Mouse (Mus musculus): ENCODE results near the gene Ctc1. TPM values are rescaled to one million over a fixed set of nuclear protein-coding genes. Genes with fewer than 3 reads are reported as not detected.

Ctc1 gene
- polyA plus RNA-seq, 1 experiment = 43.2 TPM

- TF ChIP-seq POLR2A (IDR thresholded peaks at IDR 0.05; ENCODE audit: low read depth, low read length) (no peak), CTCF (IDR thresholded peaks at IDR 0.05; ENCODE audit: borderline replicate concordance, insufficient read depth, low read length) (no peak)
- no peaks in the 10 kb centered on the region for H3K4me1 ChIP-seq (ENCODE audit: control insufficient read depth, insufficient read depth, low read length)
- no peak overlapping the region for H3K4me3 ChIP-seq (ENCODE audit: insufficient read depth, low read length)
- H3K27ac ChIP-seq (ENCODE audit: insufficient read depth, low read length) = no peak overlapping the region
These were observed 10.9 kb downstream of the Ctc1 start for GRCm38 (mm10) chr11:69026562-69026961.

- H3K4me3 ChIP-seq (ENCODE audit: insufficient read depth, low read length) = no peak overlapping the region
- H3K27ac ChIP-seq (ENCODE audit: insufficient read depth, low read length) = no peak overlapping the region
- no peaks in the 10 kb centered on the region for H3K4me1 ChIP-seq (ENCODE audit: control insufficient read depth, insufficient read depth, low read length)
- no peak for TF ChIP-seq POLR2A (IDR thresholded peaks at IDR 0.05; ENCODE audit: low read depth, low read length)
- TF ChIP-seq CTCF (IDR thresholded peaks at IDR 0.05; ENCODE audit: borderline replicate concordance, insufficient read depth, low read length) = no peak
These were observed 13.1 kb downstream of the Ctc1 start for GRCm38 (mm10) chr11:69028805-69029204.

DNA sequence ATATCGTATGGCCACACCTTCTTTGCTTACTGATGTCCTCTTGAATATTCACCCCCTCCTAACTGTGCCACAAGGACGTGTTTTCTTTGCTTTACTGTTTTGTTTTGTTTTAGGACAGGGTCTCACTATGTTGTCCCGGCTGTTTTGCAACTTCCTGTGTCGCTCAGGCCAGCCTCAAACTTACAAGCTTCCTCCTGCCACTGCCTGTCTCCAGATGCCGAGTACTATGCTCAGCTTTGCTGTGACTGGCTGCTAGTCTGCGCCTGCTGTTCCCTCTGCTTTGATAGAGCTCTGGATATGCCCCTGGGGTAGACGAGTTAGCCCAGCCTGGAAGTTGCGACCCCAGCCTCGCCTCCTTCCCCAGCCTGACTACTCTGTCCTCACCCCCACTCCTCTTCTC, 17.8 kb downstream of the Ctc1 start:
- H3K27ac ChIP-seq (ENCODE audit: insufficient read depth, low read length) = no peak overlapping the region
- H3K4me3 ChIP-seq (ENCODE audit: insufficient read depth, low read length) = no peak overlapping the region
- peaks cover 4% of the 10 kb centered on the region for H3K4me1 ChIP-seq (ENCODE audit: control insufficient read depth, insufficient read depth, low read length)
- TF ChIP-seq POLR2A (IDR thresholded peaks at IDR 0.05; ENCODE audit: low read depth, low read length) (no peak), CTCF (IDR thresholded peaks at IDR 0.05; ENCODE audit: borderline replicate concordance, insufficient read depth, low read length) (no peak)

GRCm38 (mm10) chr11:69034585-69034984, 18.9 kb downstream of the Ctc1 start:
- peaks cover 10% of the 10 kb centered on the region for H3K4me1 ChIP-seq (ENCODE audit: control insufficient read depth, insufficient read depth, low read length)
- no peak overlapping the region for H3K4me3 ChIP-seq (ENCODE audit: insufficient read depth, low read length)
- H3K27ac ChIP-seq (ENCODE audit: insufficient read depth, low read length) = no peak overlapping the region
- no peak for TF ChIP-seq POLR2A (IDR thresholded peaks at IDR 0.05; ENCODE audit: low read depth, low read length)
- no peak for TF ChIP-seq CTCF (IDR thresholded peaks at IDR 0.05; ENCODE audit: borderline replicate concordance, insufficient read depth, low read length)

DNA sequence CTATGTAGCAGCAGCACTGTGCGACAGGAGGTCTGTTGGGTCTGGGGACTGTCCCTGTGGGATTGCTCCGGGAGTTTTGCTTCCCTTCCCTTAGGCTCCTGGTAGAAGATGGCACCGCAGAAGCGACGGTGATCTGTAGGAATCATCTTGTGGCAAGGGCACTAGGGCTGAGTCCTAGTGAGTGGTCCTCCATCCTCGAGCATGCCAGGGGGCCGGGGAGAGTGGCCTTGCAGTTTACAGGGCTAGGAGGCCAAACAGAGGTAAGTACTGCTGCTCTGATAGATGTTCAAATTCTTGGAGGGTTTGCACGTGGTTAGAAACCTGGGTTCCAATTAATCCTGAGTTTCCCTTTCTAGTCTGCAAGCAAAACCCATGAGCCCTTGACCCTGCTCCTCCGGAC, 19.7 kb downstream of the Ctc1 start:
- Histone ChIP-seq H3K4me3 (ENCODE audit: insufficient read depth, low read length) (no peak overlapping the region), H3K4me1 (ENCODE audit: control insufficient read depth, insufficient read depth, low read length) (peaks cover 10% of the 10 kb centered on the region), H3K27ac (ENCODE audit: insufficient read depth, low read length) (no peak overlapping the region)
- TF ChIP-seq POLR2A (IDR thresholded peaks at IDR 0.05; ENCODE audit: low read depth, low read length) = no peak
- no peak for TF ChIP-seq CTCF (IDR thresholded peaks at IDR 0.05; ENCODE audit: borderline replicate concordance, insufficient read depth, low read length)

GRCm38 (mm10) chr11:69035849-69036248, 20.1 kb downstream of the Ctc1 start:
- Histone ChIP-seq H3K27ac (ENCODE audit: insufficient read depth, low read length) (no peak overlapping the region), H3K4me3 (ENCODE audit: insufficient read depth, low read length) (no peak overlapping the region), H3K4me1 (ENCODE audit: control insufficient read depth, insufficient read depth, low read length) (peaks cover 10% of the 10 kb centered on the region)
- TF ChIP-seq CTCF (IDR thresholded peaks at IDR 0.05; ENCODE audit: borderline replicate concordance, insufficient read depth, low read length) (peak; percentile 75; the same call in 1 of the 2 replicates), POLR2A (IDR thresholded peaks at IDR 0.05; ENCODE audit: low read depth, low read length) (no peak)

DNA sequence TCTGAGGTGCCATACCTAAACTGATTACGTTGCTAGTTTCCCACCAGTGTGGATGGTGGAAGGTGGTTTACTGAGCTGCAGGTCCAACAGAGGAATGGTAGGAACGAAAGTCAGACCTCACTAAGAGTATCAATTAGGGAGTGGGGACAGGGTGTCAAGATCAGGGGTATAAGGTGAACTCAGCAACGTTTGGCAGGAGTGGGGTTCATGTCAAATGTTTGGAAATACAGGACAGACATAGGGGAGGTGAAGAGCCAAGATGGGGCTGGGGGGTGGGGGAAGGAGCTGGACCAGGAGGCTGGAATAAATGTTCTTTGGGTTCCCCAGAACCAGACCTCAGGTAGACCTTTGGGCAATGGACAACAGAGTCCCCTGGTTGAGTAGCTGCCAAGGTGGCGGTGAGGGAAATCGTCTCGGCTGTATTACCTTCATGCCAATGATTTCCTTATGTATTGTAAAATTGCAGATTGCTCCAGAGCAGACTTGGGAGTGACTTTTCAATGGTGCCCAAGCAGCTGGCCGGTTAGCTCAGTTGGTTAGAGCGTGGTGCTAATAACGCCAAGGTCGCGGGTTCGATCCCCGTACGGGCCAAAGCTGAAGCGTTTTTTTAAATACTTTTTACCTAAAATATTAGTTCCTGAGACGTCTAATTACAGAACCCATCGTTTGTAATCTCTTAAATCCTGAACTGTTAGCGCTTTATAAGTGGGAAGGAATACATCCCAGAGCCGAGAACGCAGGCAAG, 20.9 kb downstream of the Ctc1 start:
- TF ChIP-seq POLR2A (IDR thresholded peaks at IDR 0.05; ENCODE audit: low read depth, low read length) (peak; percentile 77), CTCF (IDR thresholded peaks at IDR 0.05; ENCODE audit: borderline replicate concordance, insufficient read depth, low read length) (no peak)
- Histone ChIP-seq H3K4me3 (ENCODE audit: insufficient read depth, low read length) (peak overlapping the region; percentile 74), H3K4me1 (ENCODE audit: control insufficient read depth, insufficient read depth, low read length) (peaks cover 10% of the 10 kb centered on the region), H3K27ac (ENCODE audit: insufficient read depth, low read length) (peak overlapping the region; percentile 70)

- Histone ChIP-seq H3K4me1 (ENCODE audit: control insufficient read depth, insufficient read depth, low read length) (peaks cover 10% of the 10 kb centered on the region), H3K4me3 (ENCODE audit: insufficient read depth, low read length) (peak overlapping the region; percentile 74), H3K27ac (ENCODE audit: insufficient read depth, low read length) (peak overlapping the region; percentile 70)
- 0 out of 2 replicates have a peak, but pooled peaks have one; percentile 18 for TF ChIP-seq POLR2A (IDR thresholded peaks at IDR 0.05; ENCODE audit: low read depth, low read length)
- TF ChIP-seq CTCF (IDR thresholded peaks at IDR 0.05; ENCODE audit: borderline replicate concordance, insufficient read depth, low read length) = no peak
These were observed 21.7 kb downstream of the Ctc1 start for GRCm38 (mm10) chr11:69037231-69038061.

GRCm38 (mm10) chr11:69038173-69038572, 22.5 kb downstream of the Ctc1 start:
- Histone ChIP-seq H3K27ac (ENCODE audit: insufficient read depth, low read length) (no peak overlapping the region), H3K4me1 (ENCODE audit: control insufficient read depth, insufficient read depth, low read length) (peaks cover 10% of the 10 kb centered on the region), H3K4me3 (ENCODE audit: insufficient read depth, low read length) (no peak overlapping the region)
- TF ChIP-seq CTCF (IDR thresholded peaks at IDR 0.05; ENCODE audit: borderline replicate concordance, insufficient read depth, low read length) = no peak
- no peak for TF ChIP-seq POLR2A (IDR thresholded peaks at IDR 0.05; ENCODE audit: low read depth, low read length)
